Mouse (Mus musculus) liver, embryonic 14.5 days (tissue): Measurements from ENCODE around the gene Sdc4. TPM values are rescaled to one million over a fixed set of nuclear protein-coding genes. Genes with fewer than 3 reads are reported as not detected.
A peak's percentile ranks its signal among the peaks of the same experiment; 100 is the strongest.

Experiments used
- ATAC-seq: fragments of 200-750 bp; cut with Nextera tagmentation; 2 replicates; pipeline ENCODE4 v1.8.0; 2017; ENCODE audit warnings: moderate number of reproducible peaks, mild to moderate bottlenecking, moderate library complexity; ENCODE audit not compliant: insufficient read depth
- DNase-seq, 3 experiments: peaks; one replicate each; pipeline ENCODE4 v3.0.0-alpha.2; 2012 to 2013; ENCODE audit warnings: low read depth in 3 of 3, low spot score in 3 of 3
- H3K27ac ChIP-seq: fragments of 300-500 bp; sonication (generic); 2 replicates; pipeline ENCODE4 v1.5.1; 2014; ENCODE audit warnings: moderate library complexity, mild to moderate bottlenecking, control low read depth, inconsistent platforms
- H3K27me3 ChIP-seq: fragments of 300-500 bp; sonication (generic); 2 replicates; pipeline ENCODE4 v1.6.1; 2014; ENCODE audit warnings: mild to moderate bottlenecking, low read length, moderate library complexity; ENCODE audit not compliant: control insufficient read depth, insufficient read depth
- H3K36me3 ChIP-seq: fragments of 300-500 bp; sonication (generic); replicated peaks from 2 replicates; pipeline ENCODE4 v1.6.1; 2014; ENCODE audit warnings: low read depth; ENCODE audit not compliant: control insufficient read depth, insufficient read depth
- H3K4me1 ChIP-seq, 2 experiments: fragments of 200-500 bp in 1 of 2; fragments of 300-500 bp in 1 of 2; sonication (generic) in 1 of 2; replicated peaks; 2 replicates each; pipeline ENCODE4 v1.6.1; 2012 to 2014; ENCODE audit warnings: antibody characterized with exemption in 1 of 2, inconsistent platforms in 1 of 2, low read length in 1 of 2; ENCODE audit not compliant: control insufficient read depth in 2 of 2, insufficient read depth in 2 of 2
- H3K4me2 ChIP-seq: fragments of 300-500 bp; sonication (generic); 2 replicates; pipeline ENCODE4 v1.6.1; 2014; ENCODE audit warnings: low read depth, mild to moderate bottlenecking, control low read depth, moderate library complexity
- H3K4me3 ChIP-seq, 2 experiments: fragments of 200-500 bp in 1 of 2; fragments of 300-500 bp in 1 of 2; sonication (generic) in 1 of 2; 2 replicates each; pipeline ENCODE4 v1.5.1; 2012 to 2014; ENCODE audit warnings: low read depth in 2 of 2, low read length in 2 of 2, mild to moderate bottlenecking in 2 of 2, control low read depth in 1 of 2, inconsistent platforms in 1 of 2, moderate library complexity in 1 of 2; ENCODE audit not compliant: insufficient read depth in 1 of 2
- H3K9ac ChIP-seq: fragments of 300-500 bp; sonication (generic); replicated peaks from 2 replicates; pipeline ENCODE4 v1.6.1; 2014; ENCODE audit warnings: mild to moderate bottlenecking, control low read depth, moderate library complexity
- H3K9me3 ChIP-seq: fragments of 300-500 bp; sonication (generic); 2 replicates; pipeline ENCODE4 v1.6.1; 2016; ENCODE audit warnings: low read length, mixed read lengths; ENCODE audit not compliant: control insufficient read depth
- CTCF ChIP-seq: IDR thresholded peaks from 2 replicates; pipeline ENCODE4 v1.5.1; 2016; ENCODE audit warnings: antibody characterized with exemption, low read depth, control low read depth
- EP300 ChIP-seq: IDR thresholded peaks from 2 replicates; pipeline ENCODE4 v1.6.1; 2016; ENCODE audit warnings: antibody characterized with exemption, low read depth
- WGBS: fragments of 180-500 bp; shearing (Covaris S2); extraction: QIAGEN DNeasy Blood & Tissue Kit; methylation state at CpG from one replicate; pipeline ENCODE4 v1.1.7; 2014; ENCODE audit not compliant: insufficient replicate concordance; 5-methylcytosine and 5-hydroxymethylcytosine counted together
- polyA plus RNA-seq, 2 experiments: library from polyadenylated mRNA; depleted of rRNA in 1 of 2; stranded (reverse) in 1 of 2; unstranded in 1 of 2; fragments of >200 nt; fragmentation: Nextera tagmentation in 1 of 2; extraction: Ambion mirVana in 1 of 2; gene quantifications; 2 replicates each; pipeline versions ENCODE4 v1.2.1 to v1.2.3; 2012 to 2014

The Sdc4 gene
- polyA plus RNA-seq, 2 experiments = 10.8 to 25.4 TPM

DNA sequence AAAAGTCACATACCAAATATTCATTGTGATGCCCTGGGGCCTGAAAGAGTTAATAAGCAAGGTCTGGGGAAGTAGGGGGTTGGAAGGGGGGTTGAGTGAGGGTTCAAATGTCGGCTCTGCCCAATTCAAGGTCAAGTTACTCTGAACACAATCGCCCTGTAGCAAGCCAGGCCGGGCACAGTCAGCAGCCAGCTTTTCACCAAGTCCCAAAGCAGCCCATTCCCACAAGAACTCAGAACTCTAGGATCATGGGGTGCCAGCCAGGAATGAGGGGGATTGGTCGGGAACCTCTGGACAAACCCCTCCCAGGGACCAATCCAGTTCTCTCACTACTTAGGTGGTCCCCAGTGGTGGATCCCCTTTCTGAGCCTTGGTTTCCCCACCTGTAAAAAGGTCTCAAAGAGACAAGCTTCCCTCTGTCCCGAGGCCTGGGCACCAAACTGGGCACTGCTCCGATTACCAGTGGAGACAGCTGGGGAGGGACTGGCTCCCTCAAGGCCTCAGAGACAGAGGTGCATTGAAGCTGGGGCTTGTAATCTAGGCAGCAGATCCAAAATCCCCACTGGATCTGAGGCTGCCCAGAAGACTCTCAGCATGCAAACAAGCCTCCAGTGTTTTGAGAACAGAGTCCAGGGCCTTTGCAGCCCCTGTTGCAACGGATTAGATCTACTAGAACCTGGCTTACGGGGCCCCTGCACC lies 7.3 kb downstream of the Sdc4 start:
- ATAC-seq (no peak), DNase-seq (no peak)
- no peak overlapping the region for H3K9ac ChIP-seq
- peaks cover 4% of the 10 kb centered on the region for H3K27me3 ChIP-seq
- WGBS = 22% methylated on average over 8 of the region's 8 CpGs
- H3K27ac ChIP-seq = no peak overlapping the region
- H3K4me1 ChIP-seq = peaks cover 0 to 10% of the 10 kb centered on the region in 2 experiments; a peak in 2 of 4 replicates
- H3K4me3 ChIP-seq = no peak overlapping the region
- no peak for TF ChIP-seq CTCF
- TF ChIP-seq EP300 = no peak
- peak overlapping the region; percentile 21 for H3K4me2 ChIP-seq
- H3K9me3 ChIP-seq = no peaks in the 10 kb centered on the region
- H3K36me3 ChIP-seq = no peaks in the 10 kb centered on the region

DNA sequence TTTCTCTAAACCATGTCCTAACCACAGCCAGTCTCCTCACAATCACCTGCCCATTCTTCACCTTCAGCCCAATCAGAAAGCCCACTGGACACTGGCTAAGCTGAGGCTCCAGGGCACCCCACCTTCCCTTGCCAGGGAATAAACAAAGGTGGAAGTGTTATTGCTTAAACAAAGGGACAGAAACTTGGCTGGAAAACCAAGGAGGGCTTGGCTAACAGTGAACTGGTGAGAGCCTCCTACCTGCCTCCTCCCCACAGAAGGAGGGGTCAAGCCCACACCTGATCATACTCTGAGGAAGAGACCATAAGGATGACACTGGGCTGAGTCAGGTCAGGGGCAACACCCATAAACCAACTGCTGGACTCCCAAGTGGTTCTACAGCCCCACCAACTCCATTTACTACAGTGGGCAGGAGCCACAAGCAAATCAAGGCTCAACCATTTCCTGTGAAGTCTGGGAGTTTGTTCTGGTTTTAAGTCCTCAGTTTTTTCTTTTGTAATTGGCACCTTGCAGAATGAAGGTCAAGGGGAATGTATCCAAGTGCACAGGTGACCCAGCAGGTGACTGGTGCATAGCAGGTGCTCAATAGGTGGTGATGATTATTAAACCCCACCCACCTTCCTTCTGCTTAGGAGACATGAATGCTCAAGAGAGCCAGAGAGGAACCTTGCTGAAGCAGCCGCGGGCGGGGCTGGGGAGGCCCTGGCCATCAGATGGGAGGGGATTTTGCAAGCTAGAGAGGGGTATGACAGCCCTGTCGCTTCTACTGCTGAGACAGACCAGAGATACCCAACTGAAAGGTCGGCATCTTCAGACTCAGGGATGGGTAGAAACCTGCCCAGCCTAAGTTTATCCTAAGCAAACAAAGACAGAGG lies 8.2 kb downstream of the Sdc4 start:
- peaks cover 0 to 13% of the 10 kb centered on the region in 2 experiments; a peak in 2 of 4 replicates for H3K4me1 ChIP-seq
- H3K27me3 ChIP-seq = no peaks in the 10 kb centered on the region
- H3K36me3 ChIP-seq = no peaks in the 10 kb centered on the region
- H3K4me2 ChIP-seq = no peak overlapping the region; the same call in 1 of the 2 replicates
- ATAC-seq (no peak), DNase-seq (no peak)
- H3K9me3 ChIP-seq = no peaks in the 10 kb centered on the region
- H3K9ac ChIP-seq = no peak overlapping the region
- H3K27ac ChIP-seq = no peak overlapping the region
- WGBS = 12% methylated on average over 5 of the region's 5 CpGs
- H3K4me3 ChIP-seq = no peak overlapping the region
- TF ChIP-seq EP300 (no peak), CTCF (no peak)

DNA sequence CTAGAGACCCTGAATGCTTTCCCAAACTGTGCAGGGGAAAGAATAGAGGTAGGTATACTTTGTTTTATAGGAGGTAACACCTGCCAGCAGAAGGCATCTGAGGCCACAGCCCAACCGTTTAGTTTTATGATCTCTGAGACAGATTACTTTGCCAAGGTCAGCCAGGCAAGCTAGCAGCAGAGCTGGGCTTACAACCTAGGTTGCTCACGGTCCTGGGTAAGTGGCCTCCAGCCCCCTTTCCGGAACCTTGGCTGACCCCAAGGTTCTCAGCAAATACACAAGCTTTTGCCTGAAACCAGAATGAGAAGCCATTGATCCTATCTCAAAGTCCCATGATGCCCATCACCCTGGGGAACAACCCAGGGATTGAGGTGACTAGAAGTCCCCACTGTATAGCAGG lies 9.0 kb downstream of the Sdc4 start:
- ATAC-seq (no peak), DNase-seq (no peak)
- H3K4me2 ChIP-seq = no peak overlapping the region; the same call in 1 of the 2 replicates
- H3K27ac ChIP-seq = no peak overlapping the region
- H3K4me3 ChIP-seq = no peak overlapping the region
- no peaks in the 10 kb centered on the region for H3K9me3 ChIP-seq
- no peak overlapping the region for H3K9ac ChIP-seq
- H3K27me3 ChIP-seq = no peaks in the 10 kb centered on the region
- peaks cover 0 to 14% of the 10 kb centered on the region in 2 experiments; a peak in 2 of 4 replicates for H3K4me1 ChIP-seq
- WGBS = 47% methylated on average over 3 of the region's 3 CpGs
- H3K36me3 ChIP-seq = no peaks in the 10 kb centered on the region
- TF ChIP-seq CTCF (no peak), EP300 (no peak)

DNA sequence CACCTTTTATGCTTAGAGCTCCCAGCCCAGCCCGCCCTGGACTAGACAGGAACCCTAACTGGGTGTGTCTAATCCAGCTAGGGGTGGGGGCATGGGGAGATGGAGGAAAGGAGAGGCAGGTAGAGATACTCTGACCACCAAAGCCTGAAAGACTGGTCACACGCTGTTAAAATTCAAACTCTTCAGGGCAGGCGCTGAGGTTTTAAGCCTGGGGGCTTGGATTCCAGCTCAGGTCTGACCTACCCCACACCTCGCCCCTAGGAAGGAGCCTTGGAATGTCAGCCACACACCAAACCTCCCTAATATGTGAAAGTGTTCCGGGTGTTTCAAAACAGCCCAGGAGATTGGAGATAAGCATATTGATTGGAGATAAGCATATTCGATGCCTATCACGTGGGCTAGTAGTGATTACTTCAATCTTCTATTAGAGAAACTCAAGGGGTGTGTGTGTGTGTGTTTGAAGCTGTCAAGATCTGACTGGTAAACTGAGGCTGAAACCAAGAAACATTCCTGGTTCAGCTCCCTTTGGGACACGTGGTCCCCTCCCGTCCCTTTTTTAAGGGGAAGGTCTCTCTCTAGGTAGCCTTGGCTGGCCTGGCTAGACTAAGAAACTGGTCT lies 10.3 kb downstream of the Sdc4 start:
- no peak for TF ChIP-seq CTCF
- no peak for TF ChIP-seq EP300
- H3K4me3 ChIP-seq = no peak overlapping the region
- peaks cover 0 to 14% of the 10 kb centered on the region in 2 experiments; a peak in 2 of 4 replicates for H3K4me1 ChIP-seq
- H3K9me3 ChIP-seq = no peaks in the 10 kb centered on the region
- H3K27me3 ChIP-seq = no peaks in the 10 kb centered on the region
- H3K9ac ChIP-seq = no peak overlapping the region
- ATAC-seq (no peak), DNase-seq (no peak)
- 49% methylated on average over 9 of the region's 9 CpGs for WGBS
- H3K36me3 ChIP-seq = no peaks in the 10 kb centered on the region
- peak overlapping the region; percentile 35 for H3K4me2 ChIP-seq
- H3K27ac ChIP-seq = no peak overlapping the region
